Mouse (Mus musculus) G1E (cell line): Measurements from ENCODE around the gene Rptor.

ENCODE experiments used
- CTCF ChIP-seq: IDR thresholded peaks from 2 replicates; pipeline ENCODE4 v1.5.1; 2012; ENCODE audit warnings: low read depth, low read length, inconsistent platforms, mixed read lengths
- GATA1 ChIP-seq: IDR thresholded peaks from 2 replicates; pipeline ENCODE4 v1.6.1; 2012; ENCODE audit warnings: borderline replicate concordance, low read length, inconsistent platforms, mixed read lengths
- GATA2 ChIP-seq: IDR thresholded peaks from 2 replicates; pipeline ENCODE4 v1.6.1; 2012; ENCODE audit warnings: low read depth, low read length, inconsistent platforms, borderline replicate concordance
- POLR2AphosphoS5 ChIP-seq: IDR thresholded peaks from 2 replicates; pipeline ENCODE4 v1.6.1; 2012; ENCODE audit warnings: low read depth, low read length, inconsistent platforms; ENCODE audit not compliant: insufficient replicate concordance
- TAL1 ChIP-seq: conservative IDR thresholded peaks from 2 replicates; pipeline ENCODE4 v1.6.1; 2012; ENCODE audit warnings: low read depth, low read length, inconsistent platforms, mixed read lengths

GRCm38 (mm10) chr11:119694146-119694860 is 91.6 kb downstream of the Rptor start:
- TF ChIP-seq CTCF (no peak), GATA2 (no peak), TAL1 (no peak), GATA1 (no peak), POLR2AphosphoS5 (no peak)
